Mouse (Mus musculus) embryonic facial prominence, embryonic 12.5 days (tissue): ENCODE results near the gene Dnal4. TPM values are rescaled to one million over a fixed set of nuclear protein-coding genes. Genes with fewer than 3 reads are reported as not detected.
"Not testable (repeated sequence)": the region's sequence is repeated elsewhere in the genome, so short reads cannot be mapped to it uniquely, and the experiment has no call there.

ENCODE experiments used
- ATAC-seq: fragments of 200-750 bp; cut with Nextera tagmentation; 2 replicates; pipeline ENCODE4 v1.8.0; 2017; ENCODE audit not compliant: insufficient number of reproducible peaks, insufficient read depth, low FRiP score, low TSS enrichment
- H3K27ac ChIP-seq: fragments of 300-500 bp; sonication (generic); 2 replicates; pipeline ENCODE4 v1.5.1; 2016; ENCODE audit warnings: mild to moderate bottlenecking
- H3K27me3 ChIP-seq: fragments of 300-500 bp; sonication (generic); 2 replicates; pipeline ENCODE4 v1.6.1; 2016; ENCODE audit warnings: mild to moderate bottlenecking, moderate library complexity
- H3K36me3 ChIP-seq: fragments of 300-500 bp; sonication (generic); 2 replicates; pipeline ENCODE4 v1.6.1; 2016; ENCODE audit warnings: mild to moderate bottlenecking
- H3K4me1 ChIP-seq: fragments of 300-500 bp; sonication (generic); 2 replicates; pipeline ENCODE4 v1.6.1; 2016
- H3K4me2 ChIP-seq: fragments of 300-500 bp; sonication (generic); replicated peaks from 2 replicates; pipeline ENCODE4 v1.6.1; 2016; ENCODE audit warnings: mild to moderate bottlenecking, moderate library complexity
- H3K4me3 ChIP-seq: fragments of 300-500 bp; sonication (generic); 2 replicates; pipeline ENCODE4 v1.5.1; 2016; ENCODE audit warnings: mild to moderate bottlenecking
- H3K9ac ChIP-seq: fragments of 300-500 bp; sonication (generic); 2 replicates; pipeline ENCODE4 v1.6.1; 2016; ENCODE audit warnings: mild to moderate bottlenecking, moderate library complexity
- H3K9me3 ChIP-seq: fragments of 300-500 bp; sonication (generic); 2 replicates; pipeline ENCODE4 v1.6.1; 2016; ENCODE audit warnings: mild to moderate bottlenecking, moderate library complexity
- WGBS: fragments of 180-500 bp; shearing (Covaris S2); methylation state at CpG from one replicate; pipeline ENCODE4 v1.1.7; 2016; 5-methylcytosine and 5-hydroxymethylcytosine counted together
- polyA plus RNA-seq: library from polyadenylated mRNA; unstranded; fragments of >200 nt; fragmentation: Nextera tagmentation; extraction: Ambion mirVana; gene quantifications from 2 replicates; pipeline ENCODE4 v1.2.1, GENCODE M21; 2016

Gene Dnal4
- polyA plus RNA-seq, result 69.9 and 70.3 TPM in 2 replicates

DNA sequence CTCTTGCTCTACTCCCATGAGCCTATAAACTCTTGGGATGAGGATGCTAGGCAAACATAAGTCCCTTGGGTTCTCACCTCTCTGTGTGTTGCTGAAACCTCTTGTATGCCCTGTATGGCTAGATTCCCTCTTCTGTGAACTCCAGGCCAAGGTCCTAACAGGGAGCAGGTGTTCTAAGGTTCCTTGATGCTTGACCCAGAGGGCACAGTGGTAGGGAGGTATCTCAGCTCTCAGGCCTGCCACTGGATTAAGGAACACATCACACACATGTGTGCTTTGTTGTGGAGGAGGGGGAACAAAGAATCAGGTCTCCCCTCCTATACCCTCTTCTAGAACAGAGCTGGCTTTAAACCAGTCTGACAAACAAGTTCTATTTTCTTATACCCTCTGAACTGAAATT is at the start of gene Dnal4:
Gene Dnal4 (minus strand): TSS at position 101 of the 400 bp plus-strand sequence.
- Histone ChIP-seq H3K36me3 (no peaks in the 10 kb centered on the region), H3K27ac (no peak within 1 kb of the TSS), H3K27me3 (no peaks in the 10 kb centered on the region), H3K9ac (no peak within 1 kb of the TSS), H3K4me2 (no peak within 1 kb of the TSS), H3K4me1 (peaks cover 15% of the 10 kb centered on the region), H3K4me3 (no peak within 1 kb of the TSS), H3K9me3 (no peaks in the 10 kb centered on the region)
- ATAC-seq, result no peak

GRCm38 (mm10) chr15:79827061-79827777 is 49.6 kb upstream of the Dnal4 start:
- Histone ChIP-seq H3K27me3 (no peaks in the 10 kb centered on the region), H3K4me1 (peaks cover 22% of the 10 kb centered on the region), H3K4me2 (no peak overlapping the region), H3K27ac (no peak overlapping the region), H3K9me3 (no peaks in the 10 kb centered on the region), H3K9ac (no peak overlapping the region; the same call in 1 of the 2 replicates), H3K4me3 (no peak overlapping the region), H3K36me3 (peaks cover 40% of the 10 kb centered on the region)
- WGBS, result 89% methylated on average over 14 of the region's 14 CpGs
- no peak for ATAC-seq

DNA sequence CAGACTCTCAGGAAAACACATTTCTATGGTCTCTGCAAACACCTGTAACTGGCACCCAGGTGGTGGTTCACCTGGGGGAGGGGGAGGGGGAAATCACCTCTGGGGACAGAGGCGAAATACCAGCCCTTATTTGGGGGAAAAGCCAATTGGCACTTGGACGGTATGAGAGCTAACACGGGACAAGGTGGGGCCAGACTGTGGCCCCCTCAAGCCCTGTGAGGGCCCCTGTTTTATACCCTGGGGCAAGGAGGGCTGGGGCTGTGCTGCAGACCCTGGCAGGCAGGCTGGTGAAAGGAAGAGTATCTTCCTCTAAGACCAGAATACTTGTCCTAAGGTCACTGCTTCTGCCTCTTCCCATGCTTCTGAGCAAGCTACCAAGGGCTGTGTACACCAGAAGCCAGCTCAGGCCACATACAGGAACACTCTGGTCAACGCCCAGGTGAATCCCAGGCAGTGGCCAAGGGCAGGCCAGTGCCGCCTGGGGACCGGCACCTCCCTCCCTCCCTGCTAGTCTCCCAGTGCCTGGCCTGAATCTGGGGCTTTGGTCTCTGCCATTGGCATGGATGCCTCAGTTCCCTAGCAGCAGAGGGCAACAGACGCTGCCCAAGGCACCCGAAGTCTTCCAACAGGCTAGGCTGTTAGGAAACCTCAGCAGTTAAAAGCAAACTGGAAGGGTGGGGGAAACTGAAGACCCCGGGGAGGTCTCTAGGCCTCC is 48.7 kb upstream of the Dnal4 start:
- 75% methylated on average over 9 of the region's 9 CpGs for WGBS
- ATAC-seq, result no peak
- no peak overlapping the region for H3K9ac ChIP-seq
- H3K27ac ChIP-seq, result no peak overlapping the region
- H3K9me3 ChIP-seq, result no peaks in the 10 kb centered on the region
- peaks cover 35% of the 10 kb centered on the region for H3K36me3 ChIP-seq
- H3K4me1 ChIP-seq, result peaks cover 15% of the 10 kb centered on the region; the same call in 1 of the 2 replicates
- H3K27me3 ChIP-seq, result no peaks in the 10 kb centered on the region
- no peak overlapping the region for H3K4me3 ChIP-seq
- no peak overlapping the region for H3K4me2 ChIP-seq

DNA sequence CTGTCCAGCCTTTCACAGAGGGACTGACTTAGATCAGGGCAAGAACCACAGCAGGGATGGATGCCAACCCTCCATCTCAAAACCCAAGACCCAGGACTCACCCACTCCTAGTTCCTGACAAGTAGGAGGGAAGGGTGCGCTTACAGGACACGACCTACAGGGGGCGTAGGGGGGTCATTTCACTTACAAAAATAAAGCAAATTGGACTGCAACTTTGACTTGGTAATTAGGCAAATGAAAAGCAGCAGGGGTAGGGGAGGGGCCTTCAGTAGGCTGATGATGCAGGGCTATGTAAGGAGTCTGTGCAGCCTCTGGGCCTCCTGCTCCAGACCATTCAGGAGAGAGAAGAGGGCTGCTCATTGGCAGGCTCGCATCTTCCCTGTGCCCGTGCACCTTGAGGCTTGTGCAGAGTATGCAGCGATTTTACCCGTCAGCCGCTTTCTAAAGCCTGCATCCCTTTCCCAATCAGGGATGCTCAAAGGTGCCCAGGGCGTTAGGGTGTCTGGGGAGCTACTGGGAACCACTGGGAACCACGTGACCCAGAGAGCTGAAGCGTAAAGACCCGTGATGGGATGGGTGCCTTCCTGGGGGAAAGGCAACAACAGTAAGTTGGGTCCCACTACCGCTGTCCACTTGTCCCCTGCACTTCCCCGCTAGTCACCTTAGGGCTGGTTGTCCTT is 47.6 kb upstream of the Dnal4 start:
- Histone ChIP-seq H3K9ac (no peak overlapping the region), H3K4me1 (peaks cover 11% of the 10 kb centered on the region; the same call in 1 of the 2 replicates), H3K27ac (no peak overlapping the region), H3K9me3 (no peaks in the 10 kb centered on the region), H3K4me2 (no peak overlapping the region), H3K27me3 (no peaks in the 10 kb centered on the region), H3K4me3 (no peak overlapping the region), H3K36me3 (peaks cover 33% of the 10 kb centered on the region)
- 49% methylated on average over 14 of the region's 14 CpGs for WGBS
- no peak for ATAC-seq

GRCm38 (mm10) chr15:79823588-79824280 is 46.1 kb upstream of the Dnal4 start:
- H3K9me3 ChIP-seq, result no peaks in the 10 kb centered on the region; the same call in 1 of the 2 replicates
- no peak overlapping the region for H3K9ac ChIP-seq
- no peak overlapping the region for H3K4me2 ChIP-seq
- no peaks in the 10 kb centered on the region for H3K27me3 ChIP-seq
- ATAC-seq, result no peak
- no peak overlapping the region for H3K4me3 ChIP-seq
- WGBS, result 72% methylated on average over 19 of the region's 19 CpGs
- peaks cover 32% of the 10 kb centered on the region for H3K36me3 ChIP-seq
- no peak overlapping the region for H3K27ac ChIP-seq
- peaks cover 7% of the 10 kb centered on the region; the same call in 1 of the 2 replicates for H3K4me1 ChIP-seq

DNA sequence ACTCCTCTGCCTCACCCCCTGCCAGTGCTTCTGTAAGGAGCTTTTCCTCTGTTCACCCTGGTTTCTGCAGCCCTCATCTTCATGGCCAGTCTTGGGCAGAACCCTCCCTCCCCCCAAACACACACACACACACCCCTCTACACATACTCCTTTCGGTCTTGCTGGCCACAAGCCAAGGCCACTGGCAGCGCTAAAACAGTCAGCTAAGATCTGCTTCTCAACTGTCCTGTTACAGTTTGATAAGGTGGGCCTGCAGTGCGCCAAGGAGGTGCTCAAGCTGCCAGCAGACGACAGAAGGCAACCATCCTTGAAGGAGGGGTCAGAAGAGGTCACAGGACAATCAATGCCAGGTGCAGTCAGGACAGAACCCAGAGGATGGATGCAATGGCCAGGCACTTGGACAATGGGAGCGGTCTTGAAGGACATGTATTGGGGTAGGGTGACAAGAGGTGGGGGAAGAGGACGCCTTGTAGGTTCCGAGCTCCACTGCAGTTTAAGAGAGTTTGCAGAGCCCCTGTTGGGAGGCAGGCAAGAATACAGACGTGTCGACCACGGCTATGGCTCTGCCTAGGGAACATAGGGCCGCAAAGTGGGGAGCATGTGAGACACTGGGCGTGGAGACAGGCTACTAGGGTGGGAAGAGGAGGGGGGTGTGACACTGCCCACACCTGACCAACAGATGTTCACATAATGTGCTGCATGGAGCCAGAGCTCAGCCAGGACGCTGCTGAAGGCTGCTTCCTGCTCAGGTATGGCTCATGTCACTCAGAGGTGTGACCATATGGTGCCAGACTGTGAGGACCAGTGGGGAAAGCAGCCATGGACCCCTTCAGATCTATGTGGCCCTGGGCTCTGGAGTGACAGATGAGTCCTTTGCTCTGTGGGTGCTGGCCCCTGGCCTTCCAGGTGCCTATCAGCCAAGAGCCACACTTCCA is 44.9 kb upstream of the Dnal4 start:
- no peak overlapping the region for H3K27ac ChIP-seq
- no peaks in the 10 kb centered on the region for H3K27me3 ChIP-seq
- peaks cover 3% of the 10 kb centered on the region; the same call in 1 of the 2 replicates for H3K9me3 ChIP-seq
- H3K9ac ChIP-seq, result no peak overlapping the region
- peaks cover 7% of the 10 kb centered on the region; the same call in 1 of the 2 replicates for H3K4me1 ChIP-seq
- H3K4me2 ChIP-seq, result no peak overlapping the region
- 69% methylated on average over 13 of the region's 13 CpGs for WGBS
- ATAC-seq, result no peak
- H3K4me3 ChIP-seq, result no peak overlapping the region
- H3K36me3 ChIP-seq, result peaks cover 20% of the 10 kb centered on the region

- Histone ChIP-seq H3K4me1 (no peaks in the 10 kb centered on the region), H3K27me3 (no peaks in the 10 kb centered on the region), H3K4me3 (no peak overlapping the region), H3K27ac (no peak overlapping the region), H3K9ac (no peak overlapping the region), H3K36me3 (peaks cover 5% of the 10 kb centered on the region), H3K4me2 (no peak overlapping the region), H3K9me3 (peaks cover 3% of the 10 kb centered on the region; the same call in 1 of the 2 replicates)
- ATAC-seq, result no peak
- WGBS, result 83% methylated on average over 4 of the region's 4 CpGs
Observed at GRCm38 (mm10) chr15:79818325-79818724, 40.7 kb upstream of the Dnal4 start.

- no peak overlapping the region for H3K27ac ChIP-seq
- H3K36me3 ChIP-seq, result no peaks in the 10 kb centered on the region
- no peaks in the 10 kb centered on the region for H3K27me3 ChIP-seq
- no peaks in the 10 kb centered on the region for H3K4me1 ChIP-seq
- 48% methylated on average over 8 of the region's 8 CpGs for WGBS
- H3K9me3 ChIP-seq, result peaks cover 3% of the 10 kb centered on the region; the same call in 1 of the 2 replicates
- H3K9ac ChIP-seq, result no peak overlapping the region
- no peak overlapping the region for H3K4me2 ChIP-seq
- ATAC-seq, result no peak
- H3K4me3 ChIP-seq, result no peak overlapping the region
Observed at GRCm38 (mm10) chr15:79813666-79814258, 36.1 kb upstream of the Dnal4 start.

GRCm38 (mm10) chr15:79812840-79813239 is 35.2 kb upstream of the Dnal4 start:
- not testable (repeated sequence) for ATAC-seq, H3K9me3 ChIP-seq, H3K36me3 ChIP-seq, H3K4me1 ChIP-seq, H3K27ac ChIP-seq, H3K4me2 ChIP-seq, H3K4me3 ChIP-seq, H3K9ac ChIP-seq, H3K27me3 ChIP-seq
- WGBS, result 64% methylated on average over 2 of the region's 2 CpGs

DNA sequence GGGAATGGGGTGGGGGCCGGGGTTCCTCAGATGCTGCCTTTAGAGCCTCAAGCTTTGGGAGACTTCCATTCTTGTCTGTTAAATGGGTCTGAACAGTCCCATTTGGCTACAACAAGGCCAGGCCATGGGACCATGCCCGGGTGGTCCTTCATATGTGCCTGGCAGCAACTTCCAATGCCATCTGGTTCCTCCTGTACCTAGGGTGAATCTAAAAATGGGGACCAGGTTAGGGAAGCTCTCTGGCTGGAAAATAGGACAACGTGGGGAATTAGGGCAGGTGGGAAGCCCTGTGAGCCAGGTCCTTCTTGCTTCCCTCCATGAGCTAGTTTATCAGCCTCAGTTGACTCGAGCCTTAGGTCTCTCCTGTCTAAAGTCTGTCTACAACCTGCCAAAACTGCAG is 33.3 kb upstream of the Dnal4 start:
- WGBS, result 70% methylated on average over 4 of the region's 4 CpGs
- H3K27me3 ChIP-seq, result peaks cover 23% of the 10 kb centered on the region

More for the DNA sequence above, 33.3 kb upstream of the Dnal4 start:
- no peak for ATAC-seq
- H3K9ac ChIP-seq, result no peak overlapping the region
- no peak overlapping the region for H3K4me3 ChIP-seq
- no peaks in the 10 kb centered on the region for H3K4me1 ChIP-seq
- no peaks in the 10 kb centered on the region for H3K36me3 ChIP-seq
- H3K4me2 ChIP-seq, result no peak overlapping the region
- H3K27ac ChIP-seq, result no peak overlapping the region
- H3K9me3 ChIP-seq, result no peaks in the 10 kb centered on the region
